Mouse (Mus musculus): Measurements from ENCODE around the gene Ahsg.

Gene Ahsg

GRCm38 (mm10) chr16:22890683-22891510 lies at the start of gene Ahsg:
Gene Ahsg (plus strand): TSS chr16:22891277.
- no peak for DNase-seq

GRCm38 (mm10) chr16:22842871-22843270 lies 48.2 kb upstream of the Ahsg start:
- DNase-seq, result no peak

DNA sequence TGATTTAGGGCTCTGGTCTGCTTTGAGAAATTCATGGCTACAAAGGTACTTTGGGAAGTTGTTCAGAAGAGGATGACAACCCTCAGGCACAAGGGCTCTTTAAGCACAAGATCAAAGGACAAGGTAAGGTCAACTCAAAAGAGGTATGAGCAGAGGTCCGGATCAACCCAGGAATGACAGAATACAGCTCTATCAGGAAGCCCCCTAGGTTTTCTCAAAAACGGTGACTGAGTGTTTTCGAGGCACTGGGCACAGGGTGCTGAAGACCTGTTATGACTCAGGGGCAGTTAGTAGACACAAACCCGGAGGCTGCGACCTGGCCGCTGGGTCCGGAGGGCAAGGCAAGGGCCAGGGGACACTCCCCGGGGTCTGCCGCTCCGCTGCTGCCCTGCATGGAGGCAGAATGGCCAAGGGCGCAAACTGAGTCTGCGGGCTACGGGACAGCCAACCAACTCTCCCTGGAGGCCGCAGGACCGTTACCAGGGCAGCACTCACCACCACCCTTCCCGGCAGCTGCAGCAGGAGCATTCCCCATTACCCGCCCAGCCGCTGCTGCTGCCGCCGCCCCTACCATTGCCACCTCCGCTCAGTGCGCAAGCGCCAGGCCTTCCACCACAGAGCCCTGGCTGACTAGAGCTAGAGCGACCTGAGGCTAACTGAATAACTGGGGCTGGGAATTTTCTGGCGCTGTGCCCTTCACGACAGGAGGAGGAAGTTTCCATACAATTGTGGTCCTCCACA lies 46.8 kb upstream of the Ahsg start:
- peak; percentile 82 to 85 for DNase-seq

GRCm38 (mm10) chr16:22844834-22845233 lies 46.2 kb upstream of the Ahsg start:
- no peak for DNase-seq

- no peak for DNase-seq
These were observed 45.6 kb upstream of the Ahsg start for GRCm38 (mm10) chr16:22845481-22845880.

DNA sequence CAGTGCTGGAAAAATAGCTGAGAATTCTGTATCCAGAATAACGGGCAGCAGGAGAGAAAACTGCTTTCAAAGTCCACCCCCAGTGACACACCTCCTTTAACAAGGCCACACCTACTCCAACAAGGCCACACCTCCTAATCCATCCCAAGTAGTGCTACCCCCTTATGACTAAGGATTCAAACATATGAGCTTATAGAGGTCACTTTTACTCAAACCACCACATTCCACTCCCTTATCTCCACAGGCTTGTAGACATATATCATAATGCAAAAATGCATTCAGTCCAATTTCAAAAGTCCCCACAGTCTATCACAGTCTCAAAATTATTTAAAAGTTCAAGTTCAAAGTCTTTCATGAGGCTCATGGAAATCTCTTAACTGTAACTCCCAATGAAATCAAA lies 43.4 kb upstream of the Ahsg start:
- DNase-seq, result no peak

GRCm38 (mm10) chr16:22848331-22848730 lies 42.7 kb upstream of the Ahsg start:
- DNase-seq, result no peak

DNA sequence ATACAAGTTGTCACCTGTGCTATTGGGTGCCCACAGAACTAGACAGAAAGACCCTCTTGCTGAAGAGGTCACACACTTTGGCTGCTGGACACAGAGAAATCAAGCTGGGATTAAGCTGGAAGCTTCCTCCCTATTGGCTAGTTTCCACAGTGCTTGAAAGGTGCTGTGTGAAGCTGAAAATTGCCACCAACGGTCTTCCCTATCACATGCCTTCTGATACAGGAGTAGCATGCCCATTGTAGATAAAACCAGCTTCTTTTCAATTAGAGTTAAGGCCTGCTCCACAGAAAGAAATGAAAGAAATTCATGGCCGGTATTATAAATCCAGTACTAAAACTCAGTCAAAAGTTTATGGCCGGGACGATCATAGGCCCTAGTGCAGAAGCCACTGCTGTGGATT lies 38.4 kb upstream of the Ahsg start:
- no peak for DNase-seq

DNA sequence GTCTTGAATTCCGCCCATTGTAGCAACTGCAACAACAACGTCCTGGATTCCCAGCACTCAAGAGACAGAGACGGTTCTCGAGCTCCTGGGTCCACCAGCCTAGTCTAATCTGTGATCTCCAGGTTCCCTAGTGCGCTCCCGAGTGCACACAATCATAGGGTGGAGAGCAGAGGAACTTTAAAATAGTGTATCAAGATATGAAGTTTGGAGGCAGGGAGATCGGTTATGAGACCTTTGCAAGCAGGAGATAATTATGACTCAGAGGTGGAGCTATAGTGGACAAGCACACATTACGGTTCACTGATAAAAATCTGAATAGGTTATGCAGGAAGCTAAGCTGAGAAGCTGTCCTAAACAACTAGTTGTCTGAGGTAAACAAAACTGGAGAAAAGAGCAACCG lies 34.3 kb upstream of the Ahsg start:
- no peak for DNase-seq

GRCm38 (mm10) chr16:22857431-22858113 lies 33.5 kb upstream of the Ahsg start, which contains the start of the genes Tbccd1 and Dnajb11:
Gene Tbccd1 (minus strand): TSS chr16:22857669.
Gene Dnajb11 (plus strand): TSS chr16:22857845.
- DNase-seq, result peak; percentile 99

GRCm38 (mm10) chr16:22872397-22872796 lies 18.7 kb upstream of the Ahsg start:
- no peak for DNase-seq

- DNase-seq, result no peak
These were observed 17.7 kb upstream of the Ahsg start for GRCm38 (mm10) chr16:22873369-22873768.

- DNase-seq, result peak; percentile 25 to 33
These were observed 14.6 kb upstream of the Ahsg start for GRCm38 (mm10) chr16:22876218-22877043.

GRCm38 (mm10) chr16:22877660-22878390 lies 13.3 kb upstream of the Ahsg start:
- DNase-seq, result peak; percentile 21 to 22

DNA sequence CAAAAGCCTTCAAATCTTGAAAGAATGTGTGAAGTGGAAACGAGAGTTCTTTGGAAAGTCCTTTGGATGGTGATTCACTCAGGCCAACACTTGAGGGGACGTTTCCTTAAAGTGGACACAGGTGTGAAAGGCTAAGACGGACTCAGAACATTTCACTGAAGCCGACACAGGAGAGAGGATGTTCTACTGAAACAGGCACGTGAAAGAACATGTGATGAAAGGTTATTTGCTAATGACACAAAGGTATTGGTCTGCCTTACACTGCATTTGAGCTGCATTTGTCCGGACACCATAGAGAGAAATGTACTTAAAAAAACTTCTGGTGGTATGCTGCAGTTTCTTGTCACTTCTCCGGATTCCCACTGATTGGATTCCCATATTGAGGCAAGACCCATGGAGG lies 12.4 kb upstream of the Ahsg start:
- DNase-seq, result no peak

- no peak for DNase-seq
These were observed 11.0 kb upstream of the Ahsg start for GRCm38 (mm10) chr16:22879945-22880595.

GRCm38 (mm10) chr16:22880900-22881299 lies 10.2 kb upstream of the Ahsg start:
- DNase-seq, result no peak

- DNase-seq, result no peak
These were observed 9.6 kb upstream of the Ahsg start for GRCm38 (mm10) chr16:22881487-22881886.

GRCm38 (mm10) chr16:22883441-22883840 lies 7.6 kb upstream of the Ahsg start:
- DNase-seq, result no peak

DNA sequence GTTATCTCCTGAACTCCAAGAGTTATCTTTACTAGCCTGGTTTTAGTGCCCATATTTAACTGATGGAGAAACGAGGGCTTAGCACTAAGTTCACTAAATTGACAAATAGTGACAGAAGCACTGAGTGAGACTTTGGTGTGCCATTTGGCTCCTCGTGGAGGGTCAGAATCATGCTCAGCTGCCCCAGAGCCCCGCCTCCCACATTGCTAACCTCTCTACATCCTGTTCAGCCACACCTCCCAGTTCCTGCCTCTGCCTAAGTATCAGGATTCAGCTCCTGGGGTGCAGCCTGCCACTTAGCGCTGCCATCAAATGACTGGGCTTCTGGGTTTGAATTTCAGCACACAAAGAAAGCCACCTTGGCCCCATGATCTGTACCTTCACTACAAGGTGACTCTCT lies 5.7 kb upstream of the Ahsg start:
- DNase-seq, result no peak

DNA sequence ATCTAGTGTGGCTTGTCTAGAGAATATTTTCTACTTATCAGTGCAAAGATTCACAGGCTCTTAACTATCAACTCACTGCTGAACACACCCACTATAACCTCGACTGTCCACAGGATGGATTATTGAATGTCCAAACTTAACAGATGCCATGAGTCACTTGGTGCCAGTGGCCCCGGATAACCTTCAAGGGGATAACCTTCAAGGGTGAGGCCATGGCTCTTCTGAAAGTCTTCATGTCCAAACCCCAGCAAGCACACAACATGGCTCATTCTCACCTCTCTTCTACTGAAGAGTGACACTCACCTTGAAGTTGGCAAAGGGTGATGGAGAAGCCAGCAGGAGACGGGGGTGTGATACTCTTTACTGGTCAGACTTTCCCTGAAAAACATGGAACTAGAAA lies 4.4 kb upstream of the Ahsg start:
- DNase-seq, result no peak
